Mouse (Mus musculus): ENCODE results near the gene Phka1.
"Not testable (repeated sequence)": the region's sequence is repeated elsewhere in the genome, so short reads cannot be mapped to it uniquely, and the experiment has no call there.

Phka1 gene

GRCm38 (mm10) chrX:102643823-102644572 lies at the start of gene Phka1:
Phka1 (minus strand) TSS chrX:102644246.
- DNase-seq (ENCODE audit: low read depth), result peak; percentile 24

- not testable (repeated sequence) for DNase-seq (ENCODE audit: low read depth)
Measured at GRCm38 (mm10) chrX:102689252-102689651, 45.2 kb upstream of the Phka1 start.

GRCm38 (mm10) chrX:102686872-102687271 lies 42.8 kb upstream of the Phka1 start, which contains the start of gene Gm3880:
Gm3880 (minus strand) TSS chrX:102686972.
- not testable (repeated sequence) for DNase-seq (ENCODE audit: low read depth)

- DNase-seq (ENCODE audit: low read depth), result not testable (repeated sequence)
Measured at GRCm38 (mm10) chrX:102684706-102685105, 40.7 kb upstream of the Phka1 start.

- no peak for DNase-seq (ENCODE audit: low read depth)
Measured at GRCm38 (mm10) chrX:102666641-102667040, 22.6 kb upstream of the Phka1 start.

- DNase-seq (ENCODE audit: low read depth), result peak; percentile 5
Measured at GRCm38 (mm10) chrX:102660712-102661111, 16.7 kb upstream of the Phka1 start.

- DNase-seq (ENCODE audit: low read depth), result no peak
Measured at GRCm38 (mm10) chrX:102645691-102646090, 1.6 kb upstream of the Phka1 start.

- DNase-seq (ENCODE audit: low read depth), result no peak
Measured at GRCm38 (mm10) chrX:102645146-102645545, 1.1 kb upstream of the Phka1 start.

- DNase-seq (ENCODE audit: low read depth), result peak; percentile 1
Measured at GRCm38 (mm10) chrX:102644573-102644951, 516 bp upstream of the Phka1 start.

GRCm38 (mm10) chrX:102601269-102601668 lies 42.8 kb downstream of the Phka1 start:
- DNase-seq (ENCODE audit: low read depth), result peak; percentile 3

GRCm38 (mm10) chrX:102588560-102588959 lies 55.5 kb downstream of the Phka1 start:
- no peak for DNase-seq (ENCODE audit: low read depth)

- DNase-seq (ENCODE audit: low read depth), result no peak
Measured at GRCm38 (mm10) chrX:102571186-102571585, 72.9 kb downstream of the Phka1 start.

- DNase-seq (ENCODE audit: low read depth), result no peak
Measured at GRCm38 (mm10) chrX:102556906-102557305, 87.1 kb downstream of the Phka1 start.

- no peak for DNase-seq (ENCODE audit: low read depth)
Measured at GRCm38 (mm10) chrX:102509205-102509604, 134.8 kb downstream of the Phka1 start.

- DNase-seq (ENCODE audit: low read depth), result peak; percentile 39
Measured at GRCm38 (mm10) chrX:102504644-102505481, 139.2 kb downstream of the Phka1 start, which contains the start of gene Hdac8. Hdac8 (minus strand) TSS chrX:102505359.

GRCm38 (mm10) chrX:102504179-102504578 lies 139.9 kb downstream of the Phka1 start:
- DNase-seq (ENCODE audit: low read depth), result no peak

GRCm38 (mm10) chrX:102493992-102494730 lies 149.9 kb downstream of the Phka1 start:
- DNase-seq (ENCODE audit: low read depth), result no peak

GRCm38 (mm10) chrX:102485575-102485974 lies 158.5 kb downstream of the Phka1 start:
- DNase-seq (ENCODE audit: low read depth), result no peak

GRCm38 (mm10) chrX:102479665-102480064 lies 164.4 kb downstream of the Phka1 start:
- DNase-seq (ENCODE audit: low read depth), result no peak

GRCm38 (mm10) chrX:102478965-102479364 lies 165.1 kb downstream of the Phka1 start:
- DNase-seq (ENCODE audit: low read depth), result peak; percentile 53

- no peak for DNase-seq (ENCODE audit: low read depth)
Measured at GRCm38 (mm10) chrX:102478481-102478880, 165.6 kb downstream of the Phka1 start.

- DNase-seq (ENCODE audit: low read depth), result peak; percentile 25
Measured at GRCm38 (mm10) chrX:102476784-102477183, 167.3 kb downstream of the Phka1 start.
